In genomic region chr4:88867366-88867925, GRCm38 (mm10) we compare ENCODE assay signal across 9 mouse cellular contexts. TPM values are rescaled to one million over a fixed set of nuclear protein-coding genes. Genes with fewer than 3 reads are reported as not detected.
A peak's percentile ranks its signal among the peaks of the same experiment; 100 is the strongest.
DNase-seq lines count a peak whose midpoint lies in the region; ATAC-seq and TF ChIP-seq lines count a peak whose summit lies in the region.
"Had no signal": no experiment of that assay in that cellular context is flagged by ENCODE, and none has a peak within 500 bp of the region (broad histone marks: within the 10 kb centered on the region; RNA-seq: fewer than 3 reads in every experiment).

No protein-coding gene starts in this region.

- H3K9ac ChIP-seq in heart, embryonic 12.5 days: no peak overlapping the region
- peak overlapping the region; percentile 62; the same call in 1 of the 2 replicates for H3K9ac ChIP-seq in kidney, embryonic 16.5 days (replicated peaks; ENCODE audit: low read length)
- peak overlapping the region; percentile 72 for H3K9ac ChIP-seq in liver, embryonic 12.5 days

- no peaks in the 10 kb centered on the region for H3K36me3 ChIP-seq in erythroblast, embryonic 14.5 days (ENCODE audit: control insufficient read depth)
- H3K36me3 ChIP-seq in heart, embryonic 12.5 days: no peaks in the 10 kb centered on the region
- H3K36me3 ChIP-seq in kidney, embryonic 16.5 days (ENCODE audit: insufficient read depth, low read length): no peaks in the 10 kb centered on the region
- H3K36me3 ChIP-seq in liver, embryonic 12.5 days: no peaks in the 10 kb centered on the region
- H3K36me3 ChIP-seq in splenic B cell, adult 2 months (ENCODE audit: control insufficient read depth, insufficient read depth, low read length, poor library complexity, severe bottlenecking): no peaks in the 10 kb centered on the region

- H3K4me2 ChIP-seq in heart, embryonic 12.5 days: peak overlapping the region; percentile 98
- H3K4me2 ChIP-seq in kidney, embryonic 16.5 days (replicated peaks; ENCODE audit: low read depth, low read length): peak overlapping the region; percentile 89
- H3K4me2 ChIP-seq in liver, embryonic 12.5 days: peak overlapping the region; percentile 92

- H3K27ac ChIP-seq in heart, embryonic 12.5 days (ENCODE audit: poor library complexity, severe bottlenecking): no peak overlapping the region
- H3K27ac ChIP-seq in kidney, embryonic 16.5 days (ENCODE audit: low read length): no peak overlapping the region
- H3K27ac ChIP-seq in liver, embryonic 12.5 days: no peak overlapping the region

- peaks cover 12% of the 10 kb centered on the region for H3K4me1 ChIP-seq in erythroblast, embryonic 14.5 days (ENCODE audit: control insufficient read depth)
- 0 out of 2 replicates have a peak, but pooled peaks cover 9% of the 10 kb centered on the region for H3K4me1 ChIP-seq in heart, embryonic 12.5 days (replicated peaks)
- H3K4me1 ChIP-seq in kidney, embryonic 16.5 days (ENCODE audit: insufficient read depth, low read length): peaks cover 8% of the 10 kb centered on the region; the same call in 1 of the 2 replicates
- peaks cover 23% of the 10 kb centered on the region for H3K4me1 ChIP-seq in liver, embryonic 12.5 days

- TF ChIP-seq CTCF in brain, embryonic 14.5 days (IDR thresholded peaks at IDR 0.05; ENCODE audit: borderline replicate concordance, extremely low read depth, insufficient read depth, insufficient read length): peak; percentile 93

- 0 out of 2 replicates have a peak, but pooled peaks have one; percentile 7 for ATAC-seq in heart, embryonic 12.5 days (ENCODE audit: insufficient number of reproducible peaks, low FRiP score)
- ATAC-seq in kidney, embryonic 16.5 days (ENCODE audit: low FRiP score, low TSS enrichment): peak; percentile 73; the same call in 1 of the 2 replicates
- peak; percentile 60 for ATAC-seq in liver, embryonic 12.5 days

- H3K9me3 ChIP-seq in erythroblast, embryonic 14.5 days (ENCODE audit: control insufficient read depth, low read length): no peaks in the 10 kb centered on the region
- no peaks in the 10 kb centered on the region for H3K9me3 ChIP-seq in heart, embryonic 12.5 days (replicated peaks)
- no peaks in the 10 kb centered on the region for H3K9me3 ChIP-seq in kidney, embryonic 16.5 days (ENCODE audit: low read length)
- no peaks in the 10 kb centered on the region for H3K9me3 ChIP-seq in liver, embryonic 12.5 days (replicated peaks)

- DNase-seq in CD4-positive, CD25-positive, alpha-beta regulatory T cell, adult 2 months (ENCODE audit: low read depth, low spot score): peak; percentile 92
- DNase-seq in brain, embryonic 14.5 days (ENCODE audit: low read depth): peak; percentile 87
- DNase-seq in naive thymus-derived CD4-positive, alpha-beta T cell, adult 2 months (ENCODE audit: low read depth): peak; percentile 92
- peak; percentile 88 for DNase-seq in splenic B cell, adult 2 months (ENCODE audit: low read depth, low spot score)

- under 1% methylated on average over 7 of the region's 8 CpGs for WGBS in heart, embryonic 12.5 days
- WGBS in kidney, embryonic 16.5 days: under 1% methylated on average over 8 of the region's 8 CpGs
- 2% methylated on average over 8 of the region's 8 CpGs for WGBS in liver, embryonic 12.5 days (ENCODE audit: insufficient replicate concordance)

- peak overlapping the region; percentile 71 for H3K4me3 ChIP-seq in erythroblast, embryonic 14.5 days (replicated peaks)
- H3K4me3 ChIP-seq in heart, embryonic 12.5 days: peak overlapping the region; percentile 73
- peak overlapping the region; percentile 65 for H3K4me3 ChIP-seq in kidney, embryonic 16.5 days (ENCODE audit: low read length)
- peak overlapping the region; percentile 70 for H3K4me3 ChIP-seq in liver, embryonic 12.5 days

- peaks cover 41% of the 10 kb centered on the region for H3K27me3 ChIP-seq in erythroblast, embryonic 14.5 days (ENCODE audit: control insufficient read depth)
- peaks cover 21% of the 10 kb centered on the region for H3K27me3 ChIP-seq in heart, embryonic 12.5 days (replicated peaks)
- H3K27me3 ChIP-seq in kidney, embryonic 16.5 days (ENCODE audit: insufficient read depth, low read length): peaks cover 18% of the 10 kb centered on the region
- H3K27me3 ChIP-seq in liver, embryonic 12.5 days (replicated peaks): peaks cover 28% of the 10 kb centered on the region
- H3K27me3 ChIP-seq in splenic B cell, adult 2 months (ENCODE audit: control insufficient read depth, insufficient read depth, low read length, poor library complexity, severe bottlenecking): no peaks in the 10 kb centered on the region

- no peak for TF ChIP-seq POLR2A in brain, embryonic 14.5 days (IDR thresholded peaks at IDR 0.05; ENCODE audit: borderline replicate concordance, extremely low read depth, insufficient read depth, insufficient read length, poor library complexity, severe bottlenecking)

RNA-seq across cellular contexts. Expression of gene Ifne, which starts 12.6 kb away (rescaled TPM):
- polyA plus RNA-seq in brain, embryonic 14.5 days (2012; rRNA removed): not detected in 2 replicates
- not detected in 2 replicates for polyA plus RNA-seq in erythroblast, embryonic 14.5 days (2012)
- polyA plus RNA-seq in heart, embryonic 12.5 days (2016; fragmentation: Nextera tagmentation; extraction: Ambion mirVana): not detected in 2 replicates
- not detected in 2 replicates for polyA plus RNA-seq in kidney, embryonic 16.5 days (2015; fragmentation: Nextera tagmentation; extraction: Ambion mirVana)
- polyA plus RNA-seq in liver, embryonic 12.5 days (2016; fragmentation: Nextera tagmentation; extraction: Ambion mirVana): not detected in 2 replicates
- polyA plus RNA-seq: gonadal fat pad, adult 2 months had no signal

RNA-seq across cellular contexts. Expression of gene Ifna1, which starts 17.6 kb away (rescaled TPM):
- not detected in 2 replicates for polyA plus RNA-seq in brain, embryonic 14.5 days (2012; rRNA removed)
- not detected in 2 replicates for polyA plus RNA-seq in erythroblast, embryonic 14.5 days (2012)
- not detected in 2 replicates for polyA plus RNA-seq in heart, embryonic 12.5 days (2016; fragmentation: Nextera tagmentation; extraction: Ambion mirVana)
- polyA plus RNA-seq in kidney, embryonic 16.5 days (2015; fragmentation: Nextera tagmentation; extraction: Ambion mirVana): not detected in 2 replicates
- not detected in 2 replicates for polyA plus RNA-seq in liver, embryonic 12.5 days (2016; fragmentation: Nextera tagmentation; extraction: Ambion mirVana)
- polyA plus RNA-seq: gonadal fat pad, adult 2 months had no signal

RNA-seq across cellular contexts. Expression of gene Ifna4, which starts 25.8 kb away (rescaled TPM):
- polyA plus RNA-seq in brain, embryonic 14.5 days (2012; rRNA removed): not detected in 2 replicates
- polyA plus RNA-seq in erythroblast, embryonic 14.5 days (2012): not detected in 2 replicates
- polyA plus RNA-seq in heart, embryonic 12.5 days (2016; fragmentation: Nextera tagmentation; extraction: Ambion mirVana): not detected in 2 replicates
- not detected in 2 replicates for polyA plus RNA-seq in kidney, embryonic 16.5 days (2015; fragmentation: Nextera tagmentation; extraction: Ambion mirVana)
- polyA plus RNA-seq in liver, embryonic 12.5 days (2016; fragmentation: Nextera tagmentation; extraction: Ambion mirVana): not detected in 2 replicates
- polyA plus RNA-seq: gonadal fat pad, adult 2 months had no signal

RNA-seq across cellular contexts. Expression of gene Ifna5, which starts 32.1 kb away (rescaled TPM):
- not detected in 2 replicates for polyA plus RNA-seq in brain, embryonic 14.5 days (2012; rRNA removed)
- not detected in 2 replicates for polyA plus RNA-seq in erythroblast, embryonic 14.5 days (2012)
- not detected in 2 replicates for polyA plus RNA-seq in heart, embryonic 12.5 days (2016; fragmentation: Nextera tagmentation; extraction: Ambion mirVana)
- not detected in 2 replicates for polyA plus RNA-seq in kidney, embryonic 16.5 days (2015; fragmentation: Nextera tagmentation; extraction: Ambion mirVana)
- not detected in 2 replicates for polyA plus RNA-seq in liver, embryonic 12.5 days (2016; fragmentation: Nextera tagmentation; extraction: Ambion mirVana)
- polyA plus RNA-seq: gonadal fat pad, adult 2 months had no signal

RNA-seq across cellular contexts. Expression of gene Ifna6, which starts 40.2 kb away (rescaled TPM):
- polyA plus RNA-seq in brain, embryonic 14.5 days (2012; rRNA removed): not detected in 2 replicates
- polyA plus RNA-seq in erythroblast, embryonic 14.5 days (2012): not detected in 2 replicates
- not detected in 2 replicates for polyA plus RNA-seq in heart, embryonic 12.5 days (2016; fragmentation: Nextera tagmentation; extraction: Ambion mirVana)
- not detected in 2 replicates for polyA plus RNA-seq in kidney, embryonic 16.5 days (2015; fragmentation: Nextera tagmentation; extraction: Ambion mirVana)
- not detected in 2 replicates for polyA plus RNA-seq in liver, embryonic 12.5 days (2016; fragmentation: Nextera tagmentation; extraction: Ambion mirVana)
- polyA plus RNA-seq: gonadal fat pad, adult 2 months had no signal

Comparison
In these comparisons a context has a peak if more than half of its experiments do, and no peak if none do; other contexts are left out.
1. ATAC-seq: peak in every context shown above with its lines; median percentile 73 in kidney, embryonic 16.5 days; 60 in liver, embryonic 12.5 days; 7 in heart, embryonic 12.5 days.